Mouse (Mus musculus): Measurements from ENCODE around the gene Cbr3. TPM values are rescaled to one million over a fixed set of nuclear protein-coding genes. Genes with fewer than 3 reads are reported as not detected.
"Not testable (repeated sequence)": the region's sequence is repeated elsewhere in the genome, so short reads cannot be mapped to it uniquely, and the experiment has no call there.

The Cbr3 gene
- 0.11 and 0.37 TPM in 2 replicates for polyA plus RNA-seq (2016; fragmentation: Nextera tagmentation; extraction: Ambion mirVana)

GRCm38 (mm10) chr16:93682689-93683507, at the start of gene Cbr3:
Gene Cbr3, plus strand, starts transcription at chr16:93683215.
- no peak within 1 kb of the TSS for H3K27ac ChIP-seq
- peak within 1 kb of the TSS; percentile 27; the same call in 1 of the 2 replicates for H3K9ac ChIP-seq
- ATAC-seq = peak; percentile 57
- H3K36me3 ChIP-seq = no peaks in the 10 kb centered on the region
- H3K4me2 ChIP-seq = peak within 1 kb of the TSS; percentile 74
- H3K4me1 ChIP-seq = peaks cover 15% of the 10 kb centered on the region
- peaks cover 77% of the 10 kb centered on the region for H3K27me3 ChIP-seq (replicated peaks)
- peaks cover 4% of the 10 kb centered on the region for H3K9me3 ChIP-seq (replicated peaks)
- peak within 1 kb of the TSS; percentile 54 for H3K4me3 ChIP-seq
- WGBS (ENCODE audit: insufficient replicate concordance) = 2% methylated on average over 63 of the region's 63 CpGs

GRCm38 (mm10) chr16:93644006-93644405, 39.0 kb upstream of the Cbr3 start:
- no peak overlapping the region for H3K4me2 ChIP-seq
- no peaks in the 10 kb centered on the region for H3K9me3 ChIP-seq (replicated peaks)
- H3K27ac ChIP-seq = no peak overlapping the region
- no peaks in the 10 kb centered on the region; the same call in 1 of the 2 replicates for H3K27me3 ChIP-seq (replicated peaks)
- no peak overlapping the region for H3K9ac ChIP-seq
- H3K4me3 ChIP-seq = no peak overlapping the region
- H3K4me1 ChIP-seq = no peaks in the 10 kb centered on the region
- no peak for ATAC-seq
- H3K36me3 ChIP-seq = no peaks in the 10 kb centered on the region
- 29% methylated on average over 4 of the region's 4 CpGs for WGBS (ENCODE audit: insufficient replicate concordance)

GRCm38 (mm10) chr16:93648441-93649183, 34.4 kb upstream of the Cbr3 start:
- WGBS (ENCODE audit: insufficient replicate concordance) = 49% methylated on average over 5 of the region's 5 CpGs
- Histone ChIP-seq H3K4me2 (no peak overlapping the region), H3K27me3 (replicated peaks) (0 out of 2 replicates have a peak, but pooled peaks cover 5% of the 10 kb centered on the region), H3K36me3 (no peaks in the 10 kb centered on the region), H3K9me3 (replicated peaks) (no peaks in the 10 kb centered on the region), H3K4me3 (no peak overlapping the region), H3K9ac (no peak overlapping the region), H3K4me1 (no peaks in the 10 kb centered on the region), H3K27ac (no peak overlapping the region)
- ATAC-seq = no peak

GRCm38 (mm10) chr16:93667976-93668375, 15.0 kb upstream of the Cbr3 start:
- Histone ChIP-seq H3K36me3 (no peaks in the 10 kb centered on the region), H3K9ac (no peak overlapping the region), H3K4me1 (no peaks in the 10 kb centered on the region), H3K4me2 (no peak overlapping the region), H3K4me3 (no peak overlapping the region), H3K27ac (no peak overlapping the region), H3K9me3 (replicated peaks) (peaks cover 10% of the 10 kb centered on the region), H3K27me3 (replicated peaks) (no peaks in the 10 kb centered on the region; the same call in 1 of the 2 replicates)
- no peak for ATAC-seq

- Histone ChIP-seq H3K27me3 (replicated peaks) (no peaks in the 10 kb centered on the region), H3K4me1 (no peaks in the 10 kb centered on the region), H3K9ac (no peak overlapping the region), H3K27ac (no peak overlapping the region), H3K36me3 (no peaks in the 10 kb centered on the region), H3K9me3 (replicated peaks) (peaks cover 10% of the 10 kb centered on the region), H3K4me3 (no peak overlapping the region), H3K4me2 (no peak overlapping the region)
- no peak for ATAC-seq
These were observed 13.5 kb upstream of the Cbr3 start for GRCm38 (mm10) chr16:93669521-93669920.

- not testable (repeated sequence) for H3K27me3 ChIP-seq (replicated peaks); H3K36me3 ChIP-seq; H3K9ac ChIP-seq; ATAC-seq; H3K4me3 ChIP-seq; H3K4me1 ChIP-seq; H3K27ac ChIP-seq; H3K4me2 ChIP-seq
- peaks cover 10% of the 10 kb centered on the region for H3K9me3 ChIP-seq (replicated peaks)
- 31% methylated on average over 4 of the region's 4 CpGs for WGBS (ENCODE audit: insufficient replicate concordance)
These were observed 12.5 kb upstream of the Cbr3 start for GRCm38 (mm10) chr16:93670466-93670865.

GRCm38 (mm10) chr16:93671064-93671463, 12.0 kb upstream of the Cbr3 start:
- no peak for ATAC-seq
- no peak overlapping the region for H3K4me2 ChIP-seq
- H3K4me3 ChIP-seq = no peak overlapping the region
- no peaks in the 10 kb centered on the region for H3K4me1 ChIP-seq
- no peaks in the 10 kb centered on the region for H3K27me3 ChIP-seq (replicated peaks)
- 69% methylated on average over 5 of the region's 5 CpGs for WGBS (ENCODE audit: insufficient replicate concordance)
- H3K9ac ChIP-seq = no peak overlapping the region
- H3K36me3 ChIP-seq = no peaks in the 10 kb centered on the region
- H3K9me3 ChIP-seq (replicated peaks) = peaks cover 10% of the 10 kb centered on the region
- no peak overlapping the region for H3K27ac ChIP-seq

- H3K4me1 ChIP-seq = no peaks in the 10 kb centered on the region
- no peak overlapping the region for H3K4me3 ChIP-seq
- no peaks in the 10 kb centered on the region for H3K36me3 ChIP-seq
- no peak overlapping the region for H3K9ac ChIP-seq
- no peak for ATAC-seq
- H3K9me3 ChIP-seq (replicated peaks) = no peaks in the 10 kb centered on the region
- H3K27me3 ChIP-seq (replicated peaks) = peaks cover 30% of the 10 kb centered on the region
- 60% methylated on average over 5 of the region's 5 CpGs for WGBS (ENCODE audit: insufficient replicate concordance)
- no peak overlapping the region for H3K4me2 ChIP-seq
- H3K27ac ChIP-seq = no peak overlapping the region
These were observed 6.6 kb upstream of the Cbr3 start for GRCm38 (mm10) chr16:93676376-93676775.

- no peak overlapping the region for H3K4me2 ChIP-seq
- no peak for ATAC-seq
- H3K4me1 ChIP-seq = peaks cover 4% of the 10 kb centered on the region
- H3K27ac ChIP-seq = no peak overlapping the region
- no peaks in the 10 kb centered on the region for H3K36me3 ChIP-seq
- 62% methylated on average over 4 of the region's 4 CpGs for whole genome bisulfite sequencing (ENCODE audit: insufficient replicate concordance)
- no peak overlapping the region for H3K9ac ChIP-seq
- no peaks in the 10 kb centered on the region for H3K9me3 ChIP-seq (replicated peaks)
- H3K27me3 ChIP-seq (replicated peaks) = peaks cover 48% of the 10 kb centered on the region
- H3K4me3 ChIP-seq = no peak overlapping the region
These were observed 4.8 kb upstream of the Cbr3 start for GRCm38 (mm10) chr16:93678206-93678605.

GRCm38 (mm10) chr16:93679165-93679564, 3.9 kb upstream of the Cbr3 start:
- H3K4me2 ChIP-seq = no peak overlapping the region
- H3K4me1 ChIP-seq = peaks cover 10% of the 10 kb centered on the region
- no peaks in the 10 kb centered on the region for H3K9me3 ChIP-seq (replicated peaks)
- 57% methylated on average over 9 of the region's 9 CpGs for WGBS (ENCODE audit: insufficient replicate concordance)
- ATAC-seq = no peak
- H3K27ac ChIP-seq = no peak overlapping the region
- no peak overlapping the region for H3K9ac ChIP-seq
- no peak overlapping the region for H3K4me3 ChIP-seq
- peaks cover 58% of the 10 kb centered on the region for H3K27me3 ChIP-seq (replicated peaks)
- no peaks in the 10 kb centered on the region for H3K36me3 ChIP-seq

- Histone ChIP-seq H3K9me3 (replicated peaks) (peaks cover 4% of the 10 kb centered on the region), H3K27me3 (replicated peaks) (peaks cover 78% of the 10 kb centered on the region), H3K36me3 (no peaks in the 10 kb centered on the region), H3K4me3 (peak overlapping the region; percentile 54; the same call in 1 of the 2 replicates), H3K4me1 (peaks cover 15% of the 10 kb centered on the region), H3K9ac (no peak overlapping the region), H3K27ac (no peak overlapping the region), H3K4me2 (peak overlapping the region; percentile 74)
- ATAC-seq = no peak
- 25% methylated on average over 13 of the region's 13 CpGs for WGBS (ENCODE audit: insufficient replicate concordance)
These were observed 793 bp upstream of the Cbr3 start for GRCm38 (mm10) chr16:93682156-93682688.

All from liver, embryonic 12.5 days (tissue).